Mouse (Mus musculus): ENCODE measurements at regions not wholly inside any gene's neighbourhood (a gene's known extent, or its start where the extent isn't known, plus 50 kb on each side); places are given as distances from the start of the nearest gene placed in this dataset.

DNA sequence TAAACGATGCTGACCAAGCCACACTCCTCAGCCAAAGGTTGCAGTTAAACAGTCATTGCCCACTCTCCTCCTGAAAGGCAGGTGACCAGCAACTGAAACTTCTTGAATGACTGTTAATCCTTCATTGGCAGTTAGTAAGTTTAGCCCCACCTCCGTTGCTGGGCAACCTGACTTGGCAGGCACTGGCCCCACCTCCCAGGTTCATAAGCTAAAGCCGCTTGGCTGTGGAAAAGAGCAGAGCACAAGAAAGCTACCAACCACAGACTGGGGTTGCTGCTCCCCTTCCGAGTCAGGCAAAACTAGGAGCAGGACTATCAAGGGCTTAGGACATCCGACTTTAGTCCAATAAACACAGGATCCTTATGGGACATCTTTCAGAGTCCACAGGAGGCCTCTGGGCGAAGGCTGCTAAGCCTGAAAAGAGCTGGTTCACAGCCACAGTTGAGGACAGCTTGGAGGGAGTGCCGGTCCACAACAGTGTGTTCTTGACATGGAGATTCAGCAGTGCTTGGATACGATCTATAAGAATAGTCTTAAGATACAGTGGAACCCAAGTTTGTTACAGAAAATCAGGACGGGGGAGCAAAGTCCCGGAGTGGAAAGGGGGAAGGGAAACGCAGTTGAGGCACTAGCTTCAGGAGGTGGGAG lies 67.7 kb upstream of the Kcnma1 start:
- peak; percentile 82 for DNase-seq (ENCODE audit: low spot score)

DNA sequence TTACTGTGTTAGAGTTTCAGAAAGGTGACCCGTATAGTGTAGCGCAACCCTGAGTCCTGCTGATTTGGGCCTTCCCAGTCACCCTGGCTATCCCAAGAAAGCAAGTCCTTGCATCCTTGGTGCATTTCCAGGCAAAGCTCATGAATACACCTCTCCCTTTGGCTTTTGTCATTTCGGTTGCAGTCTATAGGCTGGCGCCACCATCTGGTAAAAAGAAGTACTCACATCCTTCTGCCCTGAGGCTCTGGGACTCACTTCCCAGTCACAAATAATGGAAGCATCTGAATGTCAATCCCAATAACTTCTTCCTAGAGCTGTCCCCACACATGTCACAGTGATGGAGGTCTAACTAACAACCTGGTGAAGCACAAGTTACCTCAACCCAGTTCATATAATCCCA lies 54.4 kb upstream of the Kcnma1 start:
- peak; percentile 58 for DNase-seq (ENCODE audit: low spot score)

DNA sequence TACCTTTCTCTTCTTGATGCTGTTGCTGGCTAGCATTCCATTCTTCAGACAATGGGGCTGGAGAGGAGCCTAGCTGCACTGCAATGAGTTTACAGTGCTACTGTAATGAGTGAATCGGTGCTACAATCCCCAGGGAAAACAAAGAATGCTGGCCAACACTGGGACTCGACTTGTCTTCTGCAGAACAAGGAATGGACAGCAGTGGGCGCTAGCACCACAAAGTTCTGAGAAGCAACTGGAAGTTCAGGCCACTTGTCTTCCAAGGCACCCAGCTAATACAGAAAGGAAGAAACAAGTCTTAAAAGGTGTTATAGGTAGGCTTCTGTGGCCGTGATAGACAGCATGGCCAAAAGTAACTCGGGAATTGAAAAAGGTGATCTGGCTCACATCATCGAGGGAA lies 53.4 kb upstream of the Kcnma1 start:
- peak; percentile 78 for DNase-seq (ENCODE audit: low spot score)

DNA sequence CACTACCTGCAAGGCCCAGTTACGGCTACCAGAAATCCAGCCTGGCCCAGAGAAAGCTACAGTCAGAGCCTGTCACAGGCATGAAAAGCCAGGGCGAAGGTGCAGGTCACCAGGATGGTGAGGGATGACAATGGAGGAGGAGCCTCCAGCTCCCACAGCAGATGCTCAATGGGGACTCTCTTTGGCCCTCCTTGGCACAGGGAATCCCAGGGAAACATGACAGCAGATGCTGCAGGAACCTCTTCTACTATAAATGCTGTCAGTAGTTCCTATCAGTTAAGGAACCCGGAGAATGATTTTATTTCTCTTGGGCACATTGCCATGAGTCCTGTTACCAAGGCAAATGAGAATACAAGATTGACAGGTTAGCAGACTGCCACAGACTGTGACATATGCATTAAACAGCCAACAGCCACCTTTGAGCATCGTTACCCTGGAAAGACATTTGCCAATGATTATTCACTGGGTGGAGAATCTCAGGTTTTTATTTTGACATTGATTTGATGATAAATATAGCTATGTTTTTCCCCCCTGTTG lies 51.0 kb upstream of the Kcnma1 start:
- no peak for DNase-seq (ENCODE audit: low spot score)
